Mouse (Mus musculus) lung, postnatal 0 days (tissue): ENCODE results near the gene Plekhs1.

Experiments used
- CTCF ChIP-seq: IDR thresholded peaks from 2 replicates; pipeline ENCODE4 v1.5.1; 2016; ENCODE audit warnings: antibody characterized with exemption, mild to moderate bottlenecking
- EP300 ChIP-seq: IDR thresholded peaks from 2 replicates; pipeline ENCODE4 v1.6.1; 2016; ENCODE audit warnings: antibody characterized with exemption, mild to moderate bottlenecking, control low read depth

DNA sequence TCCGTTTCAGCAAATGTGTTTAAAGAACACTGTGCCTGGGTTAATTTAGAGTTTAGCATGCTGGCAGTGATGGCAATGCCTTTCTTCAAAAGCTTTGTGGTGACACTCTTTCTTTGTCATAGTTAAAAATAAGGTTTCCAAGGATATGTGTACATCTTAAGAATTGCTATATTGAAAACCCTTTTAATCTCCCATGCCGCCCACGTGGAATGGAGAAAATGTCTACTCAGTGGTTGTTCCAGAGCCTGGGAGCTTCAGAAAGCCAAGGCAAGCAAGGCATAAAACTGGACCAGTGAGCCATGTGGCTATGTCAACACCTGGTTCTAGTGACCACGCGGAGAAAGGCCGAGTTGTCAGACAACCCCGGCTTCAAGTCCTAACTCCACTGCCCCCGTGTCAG is 11.9 kb upstream of the Plekhs1 start:
- TF ChIP-seq CTCF (no peak), EP300 (no peak)
